Mouse (Mus musculus): ENCODE measurements at regions not wholly inside any gene's neighbourhood (a gene's known extent, or its start where the extent isn't known, plus 50 kb on each side); places are given as distances from the start of the nearest gene placed in this dataset.

Small RNAs in the stretch of these regions (microRNA-seq; reads per million reads assigned to microRNA genes)
- 0 reads per million in 2 experiments for gene Mir124a-2 (ENCODE audit: borderline number of aligned reads in 2 of 2)
